Mouse (Mus musculus): ENCODE measurements around the gene Plcb4.

DNA sequence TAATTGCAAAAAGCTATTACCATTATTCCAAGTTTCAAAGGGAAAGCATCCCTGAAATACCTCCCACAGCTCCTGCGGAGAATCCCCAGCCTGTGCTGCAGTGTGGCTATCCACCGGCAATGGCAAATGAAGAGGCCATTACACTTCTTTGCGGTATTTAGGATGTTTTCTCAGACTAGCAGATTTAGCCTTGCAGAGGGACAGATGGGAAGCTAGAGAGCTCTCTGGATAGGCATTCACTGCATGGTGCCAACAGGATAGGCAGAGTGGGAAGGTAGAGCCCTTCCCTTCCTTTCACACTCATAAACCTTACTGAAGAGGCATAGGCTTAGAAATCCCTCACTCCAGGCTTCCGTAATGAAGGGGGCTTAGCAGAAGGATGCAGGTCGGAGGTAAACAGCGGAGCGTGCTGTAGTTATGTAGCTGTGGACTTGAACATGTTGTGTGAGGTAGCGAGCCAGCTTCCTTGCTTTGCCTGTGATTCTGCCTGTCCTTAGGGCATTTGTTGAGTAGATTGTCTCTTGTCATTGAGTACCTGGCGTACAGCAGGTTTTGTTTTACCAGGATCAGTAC lies 144.2 kb downstream of the Plcb4 start:
- TF ChIP-seq POLR2A (IDR thresholded peaks at IDR 0.05; ENCODE audit: borderline replicate concordance, extremely low read depth, low read depth, low read length) = no peak
- TF ChIP-seq CTCF (IDR thresholded peaks at IDR 0.05; ENCODE audit: insufficient read depth, low read length) = no peak
